Mouse (Mus musculus) ES-Bruce4 (cell line): Measurements from ENCODE around the gene Gm21750.

ENCODE experiments used
- CTCF ChIP-seq: IDR thresholded peaks from one replicate; pipeline ENCODE4 v1.8.1; 2011; ENCODE audit warnings: low read depth, low read length
- EP300 ChIP-seq: IDR thresholded peaks from 2 replicates; pipeline ENCODE4 v1.6.1; 2011; ENCODE audit warnings: low read depth, low read length; ENCODE audit not compliant: insufficient read depth
- POLR2A ChIP-seq: IDR thresholded peaks from one replicate; pipeline ENCODE4 v1.8.1; 2011; ENCODE audit warnings: low read length; ENCODE audit not compliant: insufficient read depth

DNA sequence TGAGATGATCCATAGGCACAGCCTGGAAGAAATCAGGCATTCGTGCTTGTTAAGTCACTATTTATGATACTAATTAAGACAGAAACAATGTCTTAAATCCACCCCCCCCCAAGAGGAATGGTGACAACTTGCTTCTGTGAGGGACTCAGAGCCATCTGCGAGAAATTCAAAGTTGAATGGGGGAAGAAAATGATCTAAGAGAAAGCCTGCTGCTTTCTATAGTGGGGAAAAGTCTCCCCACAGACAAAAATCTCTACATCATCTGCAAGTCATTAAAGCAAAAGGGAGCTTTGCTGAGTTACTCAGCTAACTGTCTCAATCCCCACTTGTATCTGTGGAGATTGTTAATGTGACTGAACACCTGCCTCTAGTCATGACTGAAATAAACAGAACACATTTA, 27.4 kb downstream of the Gm21750 start:
- TF ChIP-seq CTCF: no peak
- no peak for TF ChIP-seq POLR2A
- TF ChIP-seq EP300: no peak
